Mouse (Mus musculus) neutrophil, adult 83 days (primary cell): ENCODE results near the gene Khdrbs2. TPM values are rescaled to one million over a fixed set of nuclear protein-coding genes. Genes with fewer than 3 reads are reported as not detected.

ENCODE experiments used
- total RNA-seq, 2 experiments: library from RNA; stranded (reverse); gene quantifications; one replicate each; pipeline ENCODE4 v1.2.4; 2023

Gene Khdrbs2
- total RNA-seq = not detected

GRCm38 (mm10) chr1:32172506-32173239 is at the start of gene Khdrbs2:
Khdrbs2 (plus strand) TSS chr1:32172714.

GRCm38 (mm10) chr1:32547194-32547593 is 374.7 kb downstream of the Khdrbs2 start, which contains the start of gene Gm5415:
Gm5415 (minus strand) TSS chr1:32547294.

